In the genomic region with DNA sequence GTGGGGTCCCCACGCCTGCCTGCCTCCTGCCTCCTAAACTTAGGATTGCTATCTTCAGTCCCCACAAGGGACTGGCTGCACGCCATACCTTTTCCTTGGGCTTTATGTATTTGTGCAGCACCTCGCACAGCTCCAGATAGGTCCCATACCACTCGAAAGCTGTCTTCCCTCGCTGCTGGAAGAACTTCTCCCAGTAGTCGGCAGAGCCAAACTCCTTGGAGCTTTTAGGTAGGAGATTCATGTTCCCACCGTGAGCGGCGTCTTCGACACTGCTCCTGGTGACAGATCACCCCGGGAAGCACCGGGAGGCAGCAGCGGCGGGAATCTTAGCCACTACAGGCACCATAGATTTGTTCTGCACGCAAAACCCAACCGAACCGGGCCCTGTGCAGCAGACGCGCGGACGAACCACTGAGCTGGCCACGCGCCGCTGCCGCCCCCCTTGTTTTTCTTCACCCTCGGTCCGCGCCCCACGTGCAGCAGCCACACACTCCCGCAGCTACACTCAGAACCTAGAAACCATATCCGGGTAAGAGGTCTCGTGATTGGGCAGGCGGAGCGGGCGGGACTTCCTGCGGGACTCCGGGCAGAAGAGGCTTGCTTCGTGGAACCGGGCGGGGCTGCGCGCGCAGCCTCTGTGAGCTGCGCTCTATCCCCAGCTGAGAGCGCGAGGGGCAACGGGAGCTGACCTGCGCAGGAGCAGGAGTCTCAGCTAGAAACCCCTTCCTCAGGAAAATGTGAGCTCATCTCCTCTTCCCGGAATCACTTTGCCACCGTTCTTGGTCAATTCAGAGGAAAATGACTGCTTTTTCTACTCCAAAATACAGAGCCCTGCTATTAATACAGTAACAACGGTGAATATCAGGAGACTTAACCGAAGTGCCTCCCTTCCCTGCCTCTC, we compare ENCODE assay signal across 8 mouse cellular contexts. TPM values are rescaled to one million over a fixed set of nuclear protein-coding genes. Genes with fewer than 3 reads are reported as not detected.
A peak's percentile ranks its signal among the peaks of the same experiment; 100 is the strongest.
DNase-seq lines count a peak whose midpoint lies in the region; ATAC-seq and TF ChIP-seq lines count a peak whose summit lies in the region.

A gene (minus strand): TSS at position 536 of the 901 bp plus-strand sequence.

- WGBS in forebrain, embryonic 10.5 days = under 1% methylated on average over 52 of the region's 52 CpGs
- WGBS in heart, embryonic 16.5 days = under 1% methylated on average over 52 of the region's 52 CpGs
- WGBS in liver, embryonic 15.5 days (ENCODE audit: insufficient replicate concordance) = under 1% methylated on average over 52 of the region's 52 CpGs
- WGBS in neural tube, embryonic 13.5 days = under 1% methylated on average over 52 of the region's 52 CpGs

- H3K4me1 ChIP-seq in forebrain, embryonic 10.5 days = peaks cover 28% of the 10 kb centered on the region
- peaks cover 13% of the 10 kb centered on the region for H3K4me1 ChIP-seq in heart, embryonic 16.5 days (ENCODE audit: control insufficient read depth, insufficient read depth, low read length)
- H3K4me1 ChIP-seq in liver, embryonic 15.5 days (replicated peaks) = peaks cover 31% of the 10 kb centered on the region
- H3K4me1 ChIP-seq in neural tube, embryonic 13.5 days (replicated peaks) = peaks cover 19% of the 10 kb centered on the region
- H3K4me1 ChIP-seq in testis, adult 2 months (ENCODE audit: control insufficient read depth, insufficient read depth, low read length) = peaks cover 6% of the 10 kb centered on the region; the same call in 1 of the 2 replicates

- peak; percentile 95 for TF ChIP-seq POLR2A in testis, adult 2 months (IDR thresholded peaks at IDR 0.05; ENCODE audit: control insufficient read depth, low read depth, low read length)

- TF ChIP-seq CTCF in testis, adult 2 months (IDR thresholded peaks at IDR 0.05; ENCODE audit: control insufficient read depth, insufficient read depth, insufficient replicate concordance, low read depth, low read length) = no peak

- peak within 1 kb of the TSS; percentile 84 for H3K4me2 ChIP-seq in heart, embryonic 16.5 days (ENCODE audit: low read depth, low read length)
- H3K4me2 ChIP-seq in liver, embryonic 15.5 days = peak within 1 kb of the TSS; percentile 99
- peak within 1 kb of the TSS; percentile 91 for H3K4me2 ChIP-seq in neural tube, embryonic 13.5 days

- peak; percentile 75 to 82 for DNase-seq in CD8-positive naive resting alpha-beta T cell, adult 2 months (ENCODE audit: low read depth in 2 of 2, low spot score in 2 of 2)
- peak; percentile 85 for DNase-seq in c-Kit-positive CD71-negative TER-119-negative erythroid progenitor cells, embryonic 14.5 days (ENCODE audit: low read depth)
- DNase-seq in forebrain, embryonic 10.5 days (ENCODE audit: extremely low spot score, low spot score) = peak; percentile 96
- DNase-seq in kidney, postnatal 36 days = peak; percentile 93

- peak within 1 kb of the TSS; percentile 79 for H3K4me3 ChIP-seq in forebrain, embryonic 10.5 days
- H3K4me3 ChIP-seq in heart, embryonic 16.5 days (ENCODE audit: low read length) = peak within 1 kb of the TSS; percentile 77
- H3K4me3 ChIP-seq in liver, embryonic 15.5 days (replicated peaks) = peak within 1 kb of the TSS; percentile 78
- peak within 1 kb of the TSS; percentile 73 for H3K4me3 ChIP-seq in neural tube, embryonic 13.5 days
- H3K4me3 ChIP-seq in testis, adult 2 months (ENCODE audit: control insufficient read depth, low read depth, low read length) = peak within 1 kb of the TSS; percentile 74

- H3K27ac ChIP-seq in forebrain, embryonic 10.5 days = peak within 1 kb of the TSS; percentile 86
- H3K27ac ChIP-seq in heart, embryonic 16.5 days (ENCODE audit: low read length) = peak within 1 kb of the TSS; percentile 72
- H3K27ac ChIP-seq in liver, embryonic 15.5 days (replicated peaks) = peak within 1 kb of the TSS; percentile 66
- peak within 1 kb of the TSS; percentile 85 for H3K27ac ChIP-seq in neural tube, embryonic 13.5 days (replicated peaks)
- H3K27ac ChIP-seq in testis, adult 2 months (ENCODE audit: control insufficient read depth, insufficient read depth, low read depth, low read length) = peak within 1 kb of the TSS; percentile 84

- no peaks in the 10 kb centered on the region for H3K9me3 ChIP-seq in forebrain, embryonic 10.5 days
- no peaks in the 10 kb centered on the region for H3K9me3 ChIP-seq in heart, embryonic 16.5 days (replicated peaks; ENCODE audit: control insufficient read depth, low read length)
- no peaks in the 10 kb centered on the region for H3K9me3 ChIP-seq in liver, embryonic 15.5 days (replicated peaks)
- no peaks in the 10 kb centered on the region for H3K9me3 ChIP-seq in neural tube, embryonic 13.5 days

- H3K9ac ChIP-seq in heart, embryonic 16.5 days (ENCODE audit: low read length) = peak within 1 kb of the TSS; percentile 76
- peak within 1 kb of the TSS; percentile 68 for H3K9ac ChIP-seq in liver, embryonic 15.5 days
- peak within 1 kb of the TSS; percentile 77 for H3K9ac ChIP-seq in neural tube, embryonic 13.5 days

- ATAC-seq in heart, embryonic 16.5 days (replicated peaks; ENCODE audit: extremely low read depth, insufficient read depth, low FRiP score) = peak; percentile 100
- ATAC-seq in liver, embryonic 15.5 days (ENCODE audit: insufficient read depth) = peak; percentile 96
- ATAC-seq in neural tube, embryonic 13.5 days (ENCODE audit: low read depth) = peak; percentile 99

- H3K36me3 ChIP-seq in forebrain, embryonic 10.5 days (replicated peaks) = peaks cover 32% of the 10 kb centered on the region
- peaks cover 15% of the 10 kb centered on the region for H3K36me3 ChIP-seq in heart, embryonic 16.5 days (ENCODE audit: control insufficient read depth, insufficient read depth)
- H3K36me3 ChIP-seq in liver, embryonic 15.5 days (replicated peaks) = peaks cover 30% of the 10 kb centered on the region
- peaks cover 31% of the 10 kb centered on the region for H3K36me3 ChIP-seq in neural tube, embryonic 13.5 days
- no peaks in the 10 kb centered on the region; the same call in 1 of the 2 replicates for H3K36me3 ChIP-seq in testis, adult 2 months (ENCODE audit: control insufficient read depth, insufficient read depth, low read length)

- H3K27me3 ChIP-seq in forebrain, embryonic 10.5 days (ENCODE audit: poor library complexity, severe bottlenecking) = no peaks in the 10 kb centered on the region
- H3K27me3 ChIP-seq in heart, embryonic 16.5 days (ENCODE audit: control insufficient read depth, insufficient read depth, low read length) = no peaks in the 10 kb centered on the region
- no peaks in the 10 kb centered on the region for H3K27me3 ChIP-seq in liver, embryonic 15.5 days
- no peaks in the 10 kb centered on the region for H3K27me3 ChIP-seq in neural tube, embryonic 13.5 days
- H3K27me3 ChIP-seq in testis, adult 2 months (ENCODE audit: control insufficient read depth, insufficient read depth, low read length) = no peaks in the 10 kb centered on the region

RNA-seq across cellular contexts. Expression of the gene that starts here (rescaled TPM):
- 32.8 and 34.8 TPM in 2 replicates for polyA plus RNA-seq in forebrain, embryonic 10.5 days (2016; fragmentation: Nextera tagmentation; extraction: Ambion mirVana)
- 12.9 and 13.2 TPM in 2 replicates for polyA plus RNA-seq in heart, embryonic 16.5 days (2015; fragmentation: Nextera tagmentation; extraction: Ambion mirVana)
- 8.5 and 9.1 TPM in 2 replicates for polyA plus RNA-seq in liver, embryonic 15.5 days (2015; fragmentation: Nextera tagmentation; extraction: Ambion mirVana)
- polyA plus RNA-seq in neural tube, embryonic 13.5 days (2015; fragmentation: Nextera tagmentation; extraction: Ambion mirVana) = 17.1 and 17.2 TPM in 2 replicates
- polyA plus RNA-seq in testis, adult 2 months (2012; rRNA removed) = 3.4 and 3.7 TPM in 2 replicates

Comparison
In these comparisons a context has a peak if more than half of its experiments do, and no peak if none do; other contexts are left out.
1. Peak in every context shown above with its lines: DNase-seq, ATAC-seq, H3K4me3 ChIP-seq and H3K27ac ChIP-seq.